Mouse (Mus musculus): ENCODE results near the gene Btg1.

- TF ChIP-seq CTCF (IDR thresholded peaks at IDR 0.05; ENCODE audit: control insufficient read depth, insufficient read depth, insufficient replicate concordance, low read depth, low read length) (no peak), POLR2A (IDR thresholded peaks at IDR 0.05; ENCODE audit: control insufficient read depth, low read depth, low read length) (no peak)
Observed at GRCm38 (mm10) chr10:96609356-96610345, 7.2 kb upstream of the Btg1 start.
